Mouse (Mus musculus): ENCODE results near the gene Ssu72. TPM values are rescaled to one million over a fixed set of nuclear protein-coding genes. Genes with fewer than 3 reads are reported as not detected.

The Ssu72 gene
- total and polyA plus RNA-seq, 3 experiments: 160 to 245 (median 169) TPM

DNA sequence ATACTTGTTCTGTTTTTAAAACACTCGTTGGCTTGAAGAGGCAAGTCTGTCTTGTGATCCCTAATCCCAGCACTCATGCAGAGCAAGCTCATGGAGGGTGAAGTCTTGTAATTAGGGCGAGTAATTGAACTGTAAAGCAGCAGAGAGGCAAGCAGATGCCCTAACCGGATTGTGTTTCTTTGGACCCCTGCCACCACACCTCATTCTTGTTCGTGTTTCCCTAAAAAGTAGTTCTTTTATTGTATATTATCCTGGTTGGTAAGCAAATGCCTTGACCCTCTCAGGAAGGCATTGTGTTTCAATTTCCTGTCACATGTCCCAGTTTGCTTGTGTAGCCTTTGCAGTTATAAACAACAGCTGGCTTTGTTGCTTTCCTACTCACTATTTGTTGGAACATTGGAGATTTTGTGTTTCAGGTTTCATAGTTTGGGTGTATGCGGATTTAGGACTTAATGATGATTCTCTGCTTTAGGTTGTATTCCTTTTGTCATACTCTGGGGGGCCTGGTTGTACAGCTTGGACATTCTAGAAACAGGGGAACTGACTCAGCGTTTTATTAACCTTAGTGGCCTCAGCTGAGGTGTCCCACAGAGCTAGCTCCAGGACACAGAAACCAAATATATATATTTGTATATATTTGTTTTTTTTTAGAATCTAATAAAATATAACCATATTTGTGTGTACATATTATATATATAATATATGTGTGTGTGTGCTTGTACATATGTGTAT lies 6.1 kb downstream of the Ssu72 start:
- Histone ChIP-seq H3K9me3 (replicated peaks; ENCODE audit: low read length) (peaks cover 2% of the 10 kb centered on the region), H3K27me3 (replicated peaks) (no peaks in the 10 kb centered on the region), H3K36me3 (replicated peaks in 1 of 2; ENCODE audit: control insufficient read depth in 1 of 2, insufficient read depth in 1 of 2, low read length in 1 of 2) (peaks cover 14 to 64% of the 10 kb centered on the region in 2 experiments), H3K27ac (ENCODE audit: insufficient read depth, low read depth) (no peak overlapping the region), H3K4me1 (ENCODE audit: control insufficient read depth in 1 of 2, insufficient read depth in 2 of 2) (peaks cover 10 to 50% of the 10 kb centered on the region in 2 experiments; a peak in 3 of 4 replicates), H3K4me3 (replicated peaks in 1 of 3; ENCODE audit: low read depth in 2 of 3, low read length in 2 of 3, poor library complexity in 1 of 3) (no peak overlapping the region), H3K9ac (ENCODE audit: insufficient read depth, low read depth) (no peak overlapping the region; the same call in 1 of the 2 replicates), H3K4me2 (ENCODE audit: insufficient read depth, low read depth, poor library complexity, severe bottlenecking) (peak overlapping the region; percentile 19; the same call in 1 of the 2 replicates), H3K79me2 (replicated peaks; ENCODE audit: control insufficient read depth, extremely low read depth, insufficient read depth, poor library complexity, severe bottlenecking) (peaks cover 83% of the 10 kb centered on the region)
- no peak for DNase-seq (ENCODE audit: extremely low read depth)
- in situ Hi-C loops (cut with MboI; ENCODE audit: low pct_ligation_motif_present, low pct_unique_long_range_greater_than_20kb, low sequenced_read_pairs): no loop called here
- TF ChIP-seq POLR2AphosphoS2 (IDR thresholded peaks at IDR 0.05; ENCODE audit: low read depth, low read length) (no peak), PAX5 (IDR thresholded peaks at IDR 0.05; ENCODE audit: low read length) (no peak), MAFK (IDR thresholded peaks at IDR 0.05; ENCODE audit: insufficient replicate concordance, low read length) (peak; percentile 65; the same call in 1 of the 2 replicates), TBP (conservative IDR thresholded peaks at IDR 0.05; ENCODE audit: low read depth, low read length) (no peak), JUN (IDR thresholded peaks at IDR 0.05; ENCODE audit: insufficient read depth, low read depth, low read length) (no peak), RCOR1 (conservative IDR thresholded peaks at IDR 0.05; ENCODE audit: low read depth, low read length) (no peak)
- dilution Hi-C loops (cut with MboI; ENCODE audit: extremely low pct_ligation_motif_present, extremely low pct_unique_long_range_greater_than_20kb, low sequenced_read_pairs): no loop called here

DNA sequence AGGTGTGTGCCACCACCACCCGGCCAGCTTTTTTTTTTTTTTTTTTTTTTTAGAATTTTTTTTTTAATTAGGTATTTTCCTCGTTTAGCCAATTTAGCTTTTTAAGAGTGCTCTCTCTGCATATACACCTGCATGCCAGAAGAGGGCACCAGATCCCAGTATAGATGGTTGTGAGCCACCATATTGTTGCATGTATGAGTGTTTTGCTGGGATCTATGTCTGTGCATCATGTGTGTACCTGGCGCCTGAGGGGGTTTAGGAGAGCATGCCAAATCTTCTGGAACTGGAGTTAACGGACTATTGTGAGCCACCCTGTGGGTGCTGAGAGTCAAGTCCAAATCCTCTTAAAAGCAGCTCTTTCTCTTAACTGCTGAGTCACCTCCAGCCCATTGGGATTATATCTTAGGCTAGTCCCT lies 17.1 kb downstream of the Ssu72 start:
- peak; percentile 45 for TF ChIP-seq SMC3 (IDR thresholded peaks at IDR 0.05; ENCODE audit: low read depth, low read length)
- no peak for TF ChIP-seq USF2 (conservative IDR thresholded peaks at IDR 0.05; ENCODE audit: low read depth, low read length)
- no peak for TF ChIP-seq ZKSCAN1 (IDR thresholded peaks at IDR 0.05; ENCODE audit: borderline replicate concordance, low read depth, low read length)
- TF ChIP-seq SIN3A (IDR thresholded peaks at IDR 0.05; ENCODE audit: low read length): no peak
- TF ChIP-seq ZNF384 (IDR thresholded peaks at IDR 0.05; ENCODE audit: low read depth, low read length): peak; percentile 57
- no peak for TF ChIP-seq ETS1 (conservative IDR thresholded peaks at IDR 0.05; ENCODE audit: low read depth, low read length)
- TF ChIP-seq RAD21 (IDR thresholded peaks at IDR 0.05; ENCODE audit: low read depth, low read length): peak; percentile 47
- peak; percentile 41 to 64; a peak in 3 of 4 replicates for TF ChIP-seq CTCF (conservative IDR thresholded peaks at IDR 0.05 in 1 of 2, IDR thresholded peaks at IDR 0.05 in 1 of 2; ENCODE audit: low read depth in 2 of 2, low read length in 2 of 2)
- no peak for TF ChIP-seq UBTF (IDR thresholded peaks at IDR 0.05; ENCODE audit: low read depth, low read length)
- DNase-seq (ENCODE audit: extremely low read depth): peak; percentile 28
- dilution Hi-C loops (cut with MboI; ENCODE audit: extremely low pct_ligation_motif_present, extremely low pct_unique_long_range_greater_than_20kb, low sequenced_read_pairs) (no loop called here), in situ Hi-C loops (cut with MboI; ENCODE audit: low pct_ligation_motif_present, low pct_unique_long_range_greater_than_20kb, low sequenced_read_pairs) (no loop called here)
- Histone ChIP-seq H3K27me3 (replicated peaks) (no peaks in the 10 kb centered on the region), H3K27ac (ENCODE audit: insufficient read depth, low read depth) (no peak overlapping the region; the same call in 1 of the 2 replicates), H3K79me2 (replicated peaks; ENCODE audit: control insufficient read depth, extremely low read depth, insufficient read depth, poor library complexity, severe bottlenecking) (no peaks in the 10 kb centered on the region; the same call in 1 of the 2 replicates), H3K4me3 (replicated peaks in 1 of 3; ENCODE audit: low read depth in 2 of 3, low read length in 2 of 3, poor library complexity in 1 of 3) (no peak overlapping the region), H3K9ac (ENCODE audit: insufficient read depth, low read depth) (no peak overlapping the region), H3K36me3 (replicated peaks in 1 of 2; ENCODE audit: control insufficient read depth in 1 of 2, insufficient read depth in 1 of 2, low read length in 1 of 2) (peaks cover 48 to 74% of the 10 kb centered on the region in 2 experiments), H3K4me1 (ENCODE audit: control insufficient read depth in 1 of 2, insufficient read depth in 2 of 2) (no peaks in the 10 kb centered on the region; a peak in 1 of 4 replicates), H3K4me2 (ENCODE audit: insufficient read depth, low read depth, poor library complexity, severe bottlenecking) (no peak overlapping the region), H3K9me3 (replicated peaks; ENCODE audit: low read length) (no peaks in the 10 kb centered on the region)
